Mouse (Mus musculus): ENCODE data around the gene N4bp2.

DNA sequence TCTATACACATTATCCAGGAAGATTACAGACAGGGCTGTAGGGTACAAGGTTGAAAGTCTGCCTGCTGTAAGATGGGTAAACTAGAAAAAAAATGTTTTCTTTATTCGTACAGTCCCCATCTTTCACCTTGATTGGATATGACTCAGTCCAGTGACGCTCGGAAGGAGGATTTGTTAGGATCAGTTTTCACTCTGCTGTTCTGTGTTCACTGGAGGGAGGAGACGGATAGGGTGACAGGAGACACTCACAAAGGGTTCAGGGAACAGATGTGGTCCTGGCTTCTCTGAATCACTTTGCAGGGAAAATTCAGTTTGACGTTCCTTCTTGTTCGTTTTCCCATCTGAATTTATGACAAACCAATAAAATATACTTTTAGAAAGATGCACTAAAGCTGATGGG, 74.7 kb downstream of the N4bp2 start:
- TF ChIP-seq EP300 (IDR thresholded peaks at IDR 0.05; ENCODE audit: insufficient read depth, low read depth, low read length) (no peak), CTCF (IDR thresholded peaks at IDR 0.05; ENCODE audit: low read depth, low read length) (no peak), POLR2A (IDR thresholded peaks at IDR 0.05; ENCODE audit: insufficient read depth, low read length) (no peak)
